Mouse (Mus musculus) megakaryocyte, adult 5-6 weeks (primary cell): ENCODE measurements around the gene Pax9. TPM values are rescaled to one million over a fixed set of nuclear protein-coding genes. Genes with fewer than 3 reads are reported as not detected.

Source experiments
- ATAC-seq: 2 replicates; pipeline ENCODE4 v1.8.0; 2016; ENCODE audit warnings: mild to moderate bottlenecking, inconsistent platforms; ENCODE audit not compliant: poor library complexity, severe bottlenecking
- total RNA-seq, 2 experiments: library from RNA; stranded (forward) in 1 of 2; stranded (reverse) in 1 of 2; fragments of 153-499, 151-499 nt in 1 of 2; fragments of 221-1000, 200-1000 nt in 1 of 2; gene quantifications; 2 replicates each; pipeline versions ENCODE4 v1.2.3 to v1.2.4; 2015 to 2017

The Pax9 gene
- total RNA-seq, 2 experiments from 2014 or later, result not detected

GRCm38 (mm10) chr12:56697011-56697740, 5.6 kb downstream of the Pax9 start:
- no peak for ATAC-seq

- no peak for ATAC-seq
Observed at GRCm38 (mm10) chr12:56697785-56698184, 6.2 kb downstream of the Pax9 start.

GRCm38 (mm10) chr12:56698191-56698980, 6.8 kb downstream of the Pax9 start:
- ATAC-seq, result no peak

- ATAC-seq, result no peak
Observed at GRCm38 (mm10) chr12:56699351-56699750, 7.8 kb downstream of the Pax9 start.

GRCm38 (mm10) chr12:56699915-56700900, 8.6 kb downstream of the Pax9 start:
- ATAC-seq, result no peak

- ATAC-seq, result no peak
Observed at GRCm38 (mm10) chr12:56701004-56701403, 9.4 kb downstream of the Pax9 start.

- ATAC-seq, result no peak
Observed at GRCm38 (mm10) chr12:56717971-56718706, 26.6 kb downstream of the Pax9 start.

- ATAC-seq, result no peak
Observed at GRCm38 (mm10) chr12:56718707-56719051, 27.1 kb downstream of the Pax9 start.

- no peak for ATAC-seq
Observed at GRCm38 (mm10) chr12:56727631-56728030, 36.1 kb downstream of the Pax9 start.

- ATAC-seq, result no peak
Observed at GRCm38 (mm10) chr12:56737104-56737503, 45.5 kb downstream of the Pax9 start.

Other genes starting within 250 kb of the Pax9 start
- gene Nkx2-1, start 154.9 kb upstream of the Pax9 start, total RNA-seq (2015), result not detected in 2 replicates
- gene Nkx2-1, start 154.9 kb upstream of the Pax9 start, total RNA-seq (2017), result not detected in 2 replicates
- gene Nkx2-9, start 78.5 kb upstream of the Pax9 start, total RNA-seq (2015), result not detected in 2 replicates
- not detected in 2 replicates for gene Nkx2-9, start 78.5 kb upstream of the Pax9 start, total RNA-seq (2017)